Mouse (Mus musculus) small intestine, adult 2 months (tissue): ENCODE measurements around the gene Esrrg. TPM values are rescaled to one million over a fixed set of nuclear protein-coding genes. Genes with fewer than 3 reads are reported as not detected.

ENCODE experiments used
- H3K27ac ChIP-seq: fragments of 200-500 bp; 2 replicates; pipeline ENCODE4 v1.5.1; 2012; ENCODE audit warnings: low read depth, low read length, control low read depth, inconsistent platforms; ENCODE audit not compliant: insufficient read depth
- H3K27me3 ChIP-seq: fragments of 200-500 bp; 2 replicates; pipeline ENCODE4 v1.6.1; 2012; ENCODE audit warnings: mild to moderate bottlenecking, moderate library complexity, low read length, inconsistent platforms; ENCODE audit not compliant: control insufficient read depth, insufficient read depth
- H3K36me3 ChIP-seq: fragments of 200-500 bp; 2 replicates; pipeline ENCODE4 v1.6.1; 2012; ENCODE audit warnings: mild to moderate bottlenecking, low read length, control low read depth, inconsistent platforms; ENCODE audit not compliant: control insufficient read depth, insufficient read depth
- H3K4me1 ChIP-seq: fragments of 200-500 bp; 2 replicates; pipeline ENCODE4 v1.6.1; 2012; ENCODE audit warnings: low read length, inconsistent platforms, mixed read lengths; ENCODE audit not compliant: control insufficient read depth, insufficient read depth, insufficient read length
- H3K4me3 ChIP-seq: fragments of 200-500 bp; 2 replicates; pipeline ENCODE4 v1.5.1; 2012; ENCODE audit warnings: low read depth, mild to moderate bottlenecking, control low read depth, inconsistent platforms, low read length, moderate library complexity
- CTCF ChIP-seq: fragments of 200-500 bp; IDR thresholded peaks from 2 replicates; pipeline ENCODE4 v1.5.1; 2012; ENCODE audit warnings: low read depth, mild to moderate bottlenecking, control low read depth, inconsistent platforms, low read length, moderate library complexity, mixed read lengths; ENCODE audit not compliant: insufficient replicate concordance, insufficient read length; ENCODE audit errors: extremely low read depth
- POLR2A ChIP-seq: fragments of 200-500 bp; IDR thresholded peaks from 2 replicates; pipeline ENCODE4 v1.6.1; 2012; ENCODE audit warnings: low read depth, mild to moderate bottlenecking, control low read depth, inconsistent platforms, low read length, moderate library complexity
- WGBS: fragments of 180-500 bp; shearing (Covaris S2); methylation state at CpG from one replicate; pipeline ENCODE4 v1.1.7; 2018; 5-methylcytosine and 5-hydroxymethylcytosine counted together
- polyA plus RNA-seq: library from polyadenylated mRNA; depleted of rRNA; stranded (reverse); fragments of >200 nt; gene quantifications from 2 replicates; pipeline ENCODE4 v1.2.3, GENCODE M21; 2012

Esrrg gene
- polyA plus RNA-seq, 1 experiment: 0.72 TPM

DNA sequence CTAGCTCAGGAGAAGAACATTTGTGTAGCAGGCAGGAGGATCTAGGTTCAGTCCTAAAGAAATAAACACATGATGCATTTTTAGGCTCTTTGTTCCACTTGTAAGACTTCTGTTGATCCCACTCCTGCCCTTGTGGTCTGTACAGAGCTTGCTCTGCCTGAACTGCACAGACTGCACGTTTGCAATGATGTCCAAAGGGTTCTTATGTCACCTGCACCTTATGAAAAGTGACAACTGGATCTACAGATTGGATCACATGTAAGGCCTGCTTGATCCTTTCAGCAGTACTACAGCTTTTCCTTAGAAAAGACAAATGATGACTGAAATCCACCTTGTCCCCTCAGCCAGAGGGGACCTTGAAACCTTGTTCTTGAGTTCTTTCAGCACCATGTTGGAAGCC, 70.7 kb downstream of the Esrrg start:
- Histone ChIP-seq H3K27ac (no peak overlapping the region), H3K36me3 (no peaks in the 10 kb centered on the region; the same call in 1 of the 2 replicates), H3K4me1 (peaks cover 5% of the 10 kb centered on the region; the same call in 1 of the 2 replicates), H3K4me3 (no peak overlapping the region), H3K27me3 (no peaks in the 10 kb centered on the region)
- TF ChIP-seq CTCF: no peak
- no peak for TF ChIP-seq POLR2A
- WGBS: 77% methylated on average over 1 of the region's 1 CpGs

DNA sequence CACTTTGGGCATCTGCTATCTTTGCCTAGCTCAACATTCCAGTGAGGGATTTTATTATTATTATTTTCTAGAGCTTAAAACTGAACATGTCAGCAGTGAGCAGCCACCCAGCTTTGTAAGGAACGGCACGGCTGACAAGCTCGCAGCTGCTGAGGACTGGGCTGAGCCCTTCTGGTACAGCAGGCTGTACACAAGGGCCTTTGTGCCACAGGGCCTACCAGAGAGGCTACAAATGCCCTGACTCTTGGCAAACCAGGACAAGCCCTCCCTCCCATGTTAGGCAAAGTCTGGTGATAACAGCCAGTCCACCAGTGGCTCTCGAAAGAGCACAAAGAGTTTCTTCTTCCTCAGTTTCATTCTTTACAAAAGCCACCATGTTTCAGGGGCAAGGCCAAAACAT, 75.9 kb downstream of the Esrrg start:
- no peaks in the 10 kb centered on the region for H3K4me1 ChIP-seq
- H3K36me3 ChIP-seq: no peaks in the 10 kb centered on the region; the same call in 1 of the 2 replicates
- no peak overlapping the region for H3K27ac ChIP-seq
- no peak for TF ChIP-seq CTCF
- TF ChIP-seq POLR2A: no peak
- no peaks in the 10 kb centered on the region for H3K27me3 ChIP-seq
- 86% methylated on average over 4 of the region's 4 CpGs for WGBS
- H3K4me3 ChIP-seq: no peak overlapping the region

DNA sequence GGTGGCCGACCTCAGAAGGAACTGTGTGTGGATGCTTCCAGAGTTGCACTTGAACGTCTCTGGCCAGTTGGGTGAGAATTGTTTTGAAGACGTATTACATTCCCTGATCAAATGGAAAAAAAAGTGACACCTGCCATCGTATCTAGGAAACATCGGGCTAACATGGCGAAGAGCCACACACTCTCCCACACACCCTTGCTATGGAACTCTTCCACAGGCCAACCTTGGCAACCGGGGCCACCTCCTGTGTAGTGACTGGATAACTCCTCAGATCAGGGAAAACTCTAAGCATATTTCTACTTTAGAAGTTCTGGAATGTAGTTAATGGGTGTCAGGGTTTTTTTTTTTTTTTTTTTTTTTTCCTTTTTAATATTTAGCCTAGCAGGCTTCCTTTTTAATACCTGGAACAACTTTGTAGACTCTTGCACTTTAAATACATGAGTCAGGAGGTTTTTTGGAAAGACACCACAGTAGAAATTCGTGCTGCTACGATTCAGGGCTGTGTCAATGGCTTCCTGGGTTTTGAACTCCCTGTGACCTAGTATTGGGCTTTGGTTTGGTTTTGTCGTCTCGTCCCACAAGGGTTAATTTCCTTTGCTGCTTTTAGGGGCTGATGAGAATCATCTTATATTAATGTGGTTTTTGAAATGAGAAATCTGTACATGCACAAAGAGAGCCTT, 83.4 kb downstream of the Esrrg start:
- Histone ChIP-seq H3K4me1 (no peaks in the 10 kb centered on the region), H3K4me3 (no peak overlapping the region), H3K27me3 (no peaks in the 10 kb centered on the region), H3K27ac (no peak overlapping the region), H3K36me3 (no peaks in the 10 kb centered on the region; the same call in 1 of the 2 replicates)
- TF ChIP-seq POLR2A: no peak
- no peak for TF ChIP-seq CTCF
- WGBS: 86% methylated on average over 11 of the region's 11 CpGs

DNA sequence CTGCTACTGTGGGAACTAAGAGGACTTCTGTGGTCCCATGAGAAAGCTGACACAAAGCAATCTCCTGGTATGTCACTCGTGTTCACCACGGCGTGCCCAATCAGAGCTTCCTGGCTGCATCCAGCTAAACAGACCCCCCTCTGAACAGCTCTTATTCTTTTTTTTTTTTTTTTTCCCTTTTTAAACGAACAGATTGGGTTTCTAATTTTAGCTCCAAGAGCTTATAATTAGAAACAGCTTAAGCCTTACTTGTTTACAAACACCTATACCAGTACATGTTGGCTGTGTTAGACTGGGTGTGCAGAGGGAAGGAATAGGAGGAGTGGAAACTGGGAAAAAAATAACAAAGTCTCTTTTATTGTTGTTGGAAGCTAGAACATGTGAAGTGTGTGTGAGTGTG, 86.3 kb downstream of the Esrrg start:
- 84% methylated on average over 4 of the region's 4 CpGs for WGBS
- no peaks in the 10 kb centered on the region for H3K4me1 ChIP-seq

DNA sequence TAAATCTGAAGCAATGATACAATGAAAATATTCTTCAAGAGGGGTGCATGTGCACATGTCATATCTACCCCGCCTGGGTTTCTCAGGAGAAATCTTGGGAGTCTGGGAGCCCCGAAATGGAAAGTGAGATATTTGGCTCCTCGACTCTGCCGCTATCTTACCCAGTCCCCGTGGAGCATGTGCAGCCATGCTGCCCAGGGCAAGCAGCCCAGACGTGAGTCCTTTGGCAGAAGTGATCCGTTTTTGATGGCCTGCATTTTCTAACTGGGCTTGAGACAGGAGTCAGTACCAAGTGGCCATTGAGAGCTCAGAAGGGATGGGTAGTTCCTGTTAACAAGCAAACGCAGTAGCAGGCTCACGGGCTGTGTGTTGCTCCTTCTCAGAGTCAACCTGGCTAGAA, 89.6 kb downstream of the Esrrg start:
- Histone ChIP-seq H3K36me3 (no peaks in the 10 kb centered on the region), H3K4me1 (no peaks in the 10 kb centered on the region), H3K27ac (no peak overlapping the region), H3K27me3 (no peaks in the 10 kb centered on the region), H3K4me3 (no peak overlapping the region)
- WGBS: 90% methylated on average over 9 of the region's 9 CpGs
- no peak for TF ChIP-seq CTCF
- no peak for TF ChIP-seq POLR2A

More for the DNA sequence above, 86.3 kb downstream of the Esrrg start:
- no peak for TF ChIP-seq CTCF
- no peak for TF ChIP-seq POLR2A
- Histone ChIP-seq H3K27me3 (no peaks in the 10 kb centered on the region), H3K36me3 (no peaks in the 10 kb centered on the region), H3K27ac (no peak overlapping the region), H3K4me3 (no peak overlapping the region)

DNA sequence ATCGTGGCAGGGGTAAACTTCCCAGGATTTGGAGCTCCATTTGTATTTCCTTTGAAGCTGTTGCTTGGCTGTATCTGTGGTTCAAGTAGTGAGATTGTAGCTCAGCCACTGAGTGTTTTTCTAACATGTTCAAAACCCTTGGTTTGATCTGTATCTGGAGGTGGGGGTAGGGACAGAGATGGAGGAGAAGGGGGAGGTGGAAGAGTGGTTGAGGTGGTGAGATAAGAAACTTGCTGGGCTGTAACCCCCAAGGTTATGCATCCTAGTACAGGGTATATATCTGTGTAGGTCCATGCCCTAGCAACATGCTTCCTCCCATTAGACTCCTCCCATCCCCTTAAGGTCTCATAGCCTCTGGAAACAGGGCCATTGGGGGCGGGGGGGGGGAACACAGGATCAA, 92.4 kb downstream of the Esrrg start:
- H3K36me3 ChIP-seq: no peaks in the 10 kb centered on the region
- H3K4me1 ChIP-seq: peaks cover 4% of the 10 kb centered on the region; the same call in 1 of the 2 replicates
- H3K4me3 ChIP-seq: no peak overlapping the region
- 76% methylated on average over 2 of the region's 2 CpGs for WGBS
- H3K27ac ChIP-seq: no peak overlapping the region
- TF ChIP-seq POLR2A (no peak), CTCF (no peak)
- H3K27me3 ChIP-seq: no peaks in the 10 kb centered on the region

DNA sequence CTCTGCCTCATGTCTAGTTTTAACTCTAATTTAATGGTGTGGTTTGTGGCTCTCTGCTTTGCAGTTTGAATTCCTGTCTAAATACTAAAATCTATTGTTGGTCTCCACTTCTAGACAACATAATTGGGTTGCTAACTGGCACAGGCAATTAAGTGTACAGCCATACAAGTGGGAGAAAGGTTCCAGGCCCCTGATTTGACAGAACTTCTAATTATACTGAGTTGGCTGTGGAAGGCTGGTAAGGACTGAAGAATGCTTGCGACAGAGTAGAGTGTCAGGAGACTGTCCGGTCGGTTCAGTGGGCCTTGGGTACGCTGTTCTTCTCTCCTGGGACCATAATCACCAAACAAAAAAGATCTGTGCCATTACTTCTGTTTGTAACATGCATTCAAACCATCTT, 96.3 kb downstream of the Esrrg start:
- Histone ChIP-seq H3K27me3 (no peaks in the 10 kb centered on the region), H3K4me3 (no peak overlapping the region), H3K27ac (no peak overlapping the region; the same call in 1 of the 2 replicates), H3K36me3 (no peaks in the 10 kb centered on the region), H3K4me1 (peaks cover 4% of the 10 kb centered on the region; the same call in 1 of the 2 replicates)
- TF ChIP-seq POLR2A (no peak), CTCF (no peak)
- WGBS: 47% methylated on average over 4 of the region's 4 CpGs
